Mouse (Mus musculus) E14TG2a.4 (cell line): ENCODE data around the gene Prss47.

ENCODE experiments used
- H3K27me3 ChIP-seq: 2 replicates; pipeline ENCODE4 v1.6.1; 2014; ENCODE audit warnings: low read length, control low read depth; ENCODE audit not compliant: insufficient read depth
- H3K36me3 ChIP-seq: 2 replicates; pipeline ENCODE4 v1.6.1; 2014; ENCODE audit warnings: low read length, control low read depth; ENCODE audit not compliant: insufficient read depth
- H3K4me1 ChIP-seq: replicated peaks from 2 replicates; pipeline ENCODE4 v1.6.1; 2014; ENCODE audit warnings: low read depth, low read length, control low read depth
- H3K4me3 ChIP-seq: replicated peaks from 2 replicates; pipeline ENCODE4 v1.5.1; 2014; ENCODE audit warnings: mild to moderate bottlenecking, low read length
- H3K9me3 ChIP-seq: 2 replicates; pipeline ENCODE4 v1.6.1; 2014; ENCODE audit warnings: low read length, control low read depth
- CTCF ChIP-seq: conservative IDR thresholded peaks from 2 replicates; pipeline ENCODE4 v1.5.1; 2014; ENCODE audit warnings: low read length
- NANOG ChIP-seq: IDR thresholded peaks from 2 replicates; pipeline ENCODE4 v1.6.1; 2014; ENCODE audit warnings: borderline replicate concordance, low read length, mixed read lengths
- POU5F1 ChIP-seq: IDR thresholded peaks from 2 replicates; pipeline ENCODE4 v1.6.1; 2014; ENCODE audit warnings: low read length, borderline replicate concordance

The Prss47 gene

GRCm38 (mm10) chr13:65052660-65053059, at the start of gene Prss47:
TSS of gene Prss47 (minus strand) at chr13:65052760.
- no peak for TF ChIP-seq NANOG
- no peak for TF ChIP-seq CTCF
- TF ChIP-seq POU5F1 = no peak

DNA sequence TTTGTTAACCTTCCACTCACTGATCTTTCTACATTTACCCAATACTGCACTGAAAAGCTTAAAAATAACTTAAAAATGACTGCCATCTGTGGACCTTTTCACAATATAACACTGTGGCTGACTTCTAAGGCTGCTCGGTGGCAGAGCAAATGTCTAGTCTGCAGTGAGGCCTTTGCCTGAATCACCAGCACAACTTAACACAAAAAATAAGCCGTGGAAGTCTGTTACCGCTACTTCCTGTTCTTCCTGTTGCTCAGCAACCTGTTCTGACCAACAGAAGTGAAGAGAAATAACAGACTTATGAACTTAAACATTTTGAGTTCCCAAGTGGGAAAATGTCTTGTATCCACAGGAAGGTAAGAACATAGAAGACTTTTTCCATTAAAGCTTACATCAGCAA, 48.7 kb upstream of the Prss47 start:
- Histone ChIP-seq H3K4me1 (peaks cover 19% of the 10 kb centered on the region; the same call in 1 of the 2 replicates), H3K9me3 (no peaks in the 10 kb centered on the region), H3K36me3 (no peaks in the 10 kb centered on the region), H3K4me3 (no peak overlapping the region), H3K27me3 (no peaks in the 10 kb centered on the region)
- TF ChIP-seq CTCF (no peak), NANOG (no peak), POU5F1 (no peak)

More at GRCm38 (mm10) chr13:65052660-65053059, at the start of gene Prss47:
- H3K4me3 ChIP-seq = no peak within 1 kb of the TSS
- no peaks in the 10 kb centered on the region for H3K4me1 ChIP-seq
- H3K36me3 ChIP-seq = no peaks in the 10 kb centered on the region
- no peaks in the 10 kb centered on the region; the same call in 1 of the 2 replicates for H3K9me3 ChIP-seq
- no peaks in the 10 kb centered on the region for H3K27me3 ChIP-seq

DNA sequence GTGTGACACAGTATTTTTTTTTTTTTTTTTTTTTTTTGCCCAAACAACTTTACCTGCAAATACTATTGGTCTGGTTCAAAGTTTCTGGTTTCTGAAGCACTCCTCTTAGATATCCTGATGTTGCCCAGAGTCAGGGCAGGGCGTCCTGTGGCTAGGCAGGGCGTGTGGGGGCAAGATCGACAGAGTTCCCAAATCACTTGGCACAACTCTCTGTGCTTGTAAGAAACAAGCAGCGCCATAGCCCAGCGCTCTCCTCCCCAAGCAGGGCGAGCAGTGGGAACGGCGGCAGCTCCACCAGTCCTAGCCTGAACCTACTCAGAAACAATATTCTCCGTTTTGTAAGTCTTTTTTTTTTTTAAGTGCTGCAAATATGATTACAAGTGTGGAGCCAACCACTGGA, 48.1 kb upstream of the Prss47 start:
- H3K9me3 ChIP-seq = peaks cover 3% of the 10 kb centered on the region; the same call in 1 of the 2 replicates
- no peaks in the 10 kb centered on the region for H3K36me3 ChIP-seq
- H3K27me3 ChIP-seq = no peaks in the 10 kb centered on the region
- no peak overlapping the region for H3K4me3 ChIP-seq
- peaks cover 19% of the 10 kb centered on the region; the same call in 1 of the 2 replicates for H3K4me1 ChIP-seq
- no peak for TF ChIP-seq NANOG
- TF ChIP-seq POU5F1 = no peak
- TF ChIP-seq CTCF = no peak

DNA sequence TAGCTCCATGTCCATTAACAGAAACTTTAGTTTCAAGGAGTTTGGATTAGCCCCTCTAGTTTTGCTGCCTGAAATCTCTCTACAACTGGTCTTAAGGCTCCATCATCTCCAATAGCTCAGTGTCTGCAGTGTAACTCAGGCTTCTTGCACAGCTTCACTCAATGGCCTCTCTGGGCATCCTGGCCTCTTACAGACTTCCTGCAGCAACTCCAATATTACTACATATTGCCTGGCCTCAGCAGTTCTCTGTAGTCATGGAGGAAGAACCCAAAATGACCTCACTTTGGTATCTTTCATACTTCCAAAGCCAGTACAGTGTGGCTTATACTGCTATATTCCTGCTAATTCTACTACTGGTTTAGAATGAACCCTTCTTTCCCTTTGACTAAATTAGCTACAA, 44.5 kb upstream of the Prss47 start:
- peaks cover 3% of the 10 kb centered on the region; the same call in 1 of the 2 replicates for H3K9me3 ChIP-seq
- no peak for TF ChIP-seq POU5F1
- TF ChIP-seq CTCF = no peak
- TF ChIP-seq NANOG = no peak
- no peaks in the 10 kb centered on the region for H3K27me3 ChIP-seq
- H3K4me1 ChIP-seq = peaks cover 16% of the 10 kb centered on the region; the same call in 1 of the 2 replicates
- H3K36me3 ChIP-seq = no peaks in the 10 kb centered on the region
- H3K4me3 ChIP-seq = no peak overlapping the region

- H3K9me3 ChIP-seq = peaks cover 3% of the 10 kb centered on the region; the same call in 1 of the 2 replicates
- peaks cover 9% of the 10 kb centered on the region; the same call in 1 of the 2 replicates for H3K4me1 ChIP-seq
- TF ChIP-seq CTCF (no peak), POU5F1 (no peak), NANOG (no peak)
- no peaks in the 10 kb centered on the region for H3K27me3 ChIP-seq
- H3K36me3 ChIP-seq = no peaks in the 10 kb centered on the region
- no peak overlapping the region for H3K4me3 ChIP-seq
These were observed 43.4 kb upstream of the Prss47 start for GRCm38 (mm10) chr13:65095923-65096322.

- H3K9me3 ChIP-seq = no peaks in the 10 kb centered on the region
- no peaks in the 10 kb centered on the region for H3K4me1 ChIP-seq
- no peak overlapping the region for H3K4me3 ChIP-seq
- TF ChIP-seq CTCF = no peak
- no peak for TF ChIP-seq NANOG
- TF ChIP-seq POU5F1 = no peak
- peaks cover 18% of the 10 kb centered on the region for H3K36me3 ChIP-seq
- H3K27me3 ChIP-seq = no peaks in the 10 kb centered on the region
These were observed 17.4 kb upstream of the Prss47 start for GRCm38 (mm10) chr13:65069969-65070368.

DNA sequence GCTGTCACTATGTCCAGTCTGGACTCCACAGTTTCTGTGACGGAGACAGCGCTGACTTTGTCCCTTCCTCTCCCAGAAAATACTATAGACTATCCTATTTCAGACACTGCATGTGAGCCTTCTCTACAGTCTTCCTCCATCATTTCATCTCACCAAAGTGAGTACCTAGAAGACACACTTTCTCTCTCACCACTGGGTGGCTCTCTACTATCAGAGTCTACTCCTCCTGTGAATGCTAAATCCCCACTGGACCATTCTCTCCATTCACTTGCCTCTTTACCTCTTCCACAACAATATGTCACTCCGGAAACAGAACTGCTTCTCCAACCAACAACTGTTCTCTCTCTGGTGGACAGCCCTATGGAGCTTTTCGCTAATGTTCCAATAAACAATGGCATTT, 17.5 kb downstream of the Prss47 start:
- H3K9me3 ChIP-seq = no peaks in the 10 kb centered on the region

DNA sequence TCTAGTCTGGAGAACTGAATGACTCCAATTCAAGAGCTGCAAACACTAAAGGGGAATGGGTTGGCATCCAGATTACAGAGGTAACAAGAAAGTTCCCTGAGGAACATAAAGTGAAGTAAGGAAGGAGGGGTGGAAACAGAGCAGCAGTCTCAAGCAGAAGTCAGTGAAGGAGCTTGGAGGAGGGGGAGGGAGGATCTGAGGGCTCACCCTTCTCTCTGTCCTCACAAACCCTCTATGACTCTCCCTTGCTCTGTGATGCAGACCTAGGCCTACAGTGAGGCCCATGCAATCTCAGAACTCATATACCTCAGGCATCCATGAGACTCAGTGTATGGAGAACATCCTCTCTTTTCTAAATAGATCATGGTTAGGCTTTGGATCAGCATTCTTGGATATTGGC, 19.8 kb downstream of the Prss47 start, which contains the start of gene Spata31d1c:
Spata31d1c (plus strand) TSS at position 301 of the 400 bp plus-strand sequence.
- H3K4me3 ChIP-seq = no peak within 1 kb of the TSS
- H3K27me3 ChIP-seq = no peaks in the 10 kb centered on the region
- no peaks in the 10 kb centered on the region for H3K4me1 ChIP-seq
- H3K36me3 ChIP-seq = no peaks in the 10 kb centered on the region
- no peaks in the 10 kb centered on the region for H3K9me3 ChIP-seq
- TF ChIP-seq POU5F1 (no peak), NANOG (no peak), CTCF (no peak)

More for the DNA sequence above, 17.5 kb downstream of the Prss47 start:
- Histone ChIP-seq H3K4me1 (no peaks in the 10 kb centered on the region), H3K36me3 (no peaks in the 10 kb centered on the region), H3K27me3 (no peaks in the 10 kb centered on the region), H3K4me3 (no peak overlapping the region)
- TF ChIP-seq POU5F1 = no peak
- TF ChIP-seq CTCF = peak; percentile 6; the same call in 1 of the 2 replicates

- no peaks in the 10 kb centered on the region for H3K36me3 ChIP-seq
- TF ChIP-seq NANOG (no peak), CTCF (no peak), POU5F1 (no peak)
- no peaks in the 10 kb centered on the region for H3K27me3 ChIP-seq
- H3K4me1 ChIP-seq = 0 out of 2 replicates have a peak, but pooled peaks cover 13% of the 10 kb centered on the region
- no peaks in the 10 kb centered on the region for H3K9me3 ChIP-seq
- H3K4me3 ChIP-seq = no peak overlapping the region
These were observed 41.4 kb downstream of the Prss47 start for GRCm38 (mm10) chr13:65011052-65011738.
